Comparison of ENCODE assay signal across 29 mouse cellular contexts in the genomic region with DNA sequence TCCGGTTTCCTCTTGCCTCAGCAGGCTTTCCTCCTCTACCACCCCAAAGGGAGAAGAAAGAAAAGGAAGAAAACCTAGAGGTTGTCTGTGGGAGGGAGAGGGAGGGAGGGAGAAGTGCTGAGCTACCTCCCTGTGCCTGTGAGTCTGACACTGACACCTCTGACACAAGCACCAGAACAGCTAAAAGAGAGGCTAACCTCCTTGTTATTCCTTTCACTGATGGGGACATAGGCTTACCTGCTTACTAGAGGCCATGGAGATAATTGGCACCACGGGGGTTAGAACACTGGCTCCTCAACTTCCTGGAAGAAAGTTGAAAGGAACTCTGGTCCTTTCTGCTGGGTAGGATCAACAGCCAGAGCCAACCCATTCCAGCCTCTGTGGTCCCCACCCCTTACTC. TPM values are rescaled to one million over a fixed set of nuclear protein-coding genes. Genes with fewer than 3 reads are reported as not detected.
DNase-seq lines count a peak whose midpoint lies in the region; ATAC-seq lines count a peak whose summit lies in the region.
"Had no signal": no experiment of that assay in that cellular context is flagged by ENCODE, and none has a peak within 500 bp of the region (broad histone marks: within the 10 kb centered on the region; RNA-seq: fewer than 3 reads in every experiment).

No protein-coding gene starts in this region.

- WGBS in limb, embryonic 11.5 days: 28% methylated on average over 2 of the region's 2 CpGs

- no peak for ATAC-seq in limb, embryonic 11.5 days (ENCODE audit: insufficient number of reproducible peaks, low FRiP score, low TSS enrichment, low read depth)
- ATAC-seq: activated CD4-positive, CD25-positive, alpha-beta regulatory T cell, adult 4 months; CD4-positive, CD25-positive, alpha-beta regulatory T cell, adult 4 months; intestine, embryonic 15.5 days; Patski had no signal

- H3K4me1 ChIP-seq in limb, embryonic 11.5 days (ENCODE audit: control insufficient read depth, insufficient read depth, low read length): peaks cover 5% of the 10 kb centered on the region; the same call in 1 of the 2 replicates

- no peak overlapping the region for H3K4me2 ChIP-seq in limb, embryonic 11.5 days (ENCODE audit: low read depth, severe bottlenecking)

- no peak overlapping the region for H3K27ac ChIP-seq in limb, embryonic 11.5 days (replicated peaks; ENCODE audit: low read depth, low read length)
- H3K27ac ChIP-seq: embryonic facial prominence, embryonic 10.5 days; forebrain, embryonic 12.5 days; forebrain, embryonic 15.5 days; heart, embryonic 13.5 days; hindbrain, embryonic 12.5 days; intestine, embryonic 15.5 days had no signal

- H3K9ac ChIP-seq in limb, embryonic 11.5 days (ENCODE audit: low read length): no peak overlapping the region
- H3K9ac ChIP-seq: embryonic facial prominence, embryonic 13.5 days; forebrain, embryonic 12.5 days; forebrain, embryonic 15.5 days; hindbrain, embryonic 12.5 days; intestine, embryonic 15.5 days had no signal

- peaks cover 49% of the 10 kb centered on the region for H3K27me3 ChIP-seq in limb, embryonic 11.5 days (ENCODE audit: control insufficient read depth, insufficient read depth, low read length)
- H3K27me3 ChIP-seq: Patski had no signal

- DNase-seq in kidney, postnatal 10 days: peak; percentile 1
- no peak for DNase-seq in kidney, postnatal 25 days
- DNase-seq in ES-CJ7 (ENCODE audit: low read depth, low spot score) (peak; percentile 42), ZHBTc4 (ENCODE audit: low read depth, low spot score) (peak; percentile 43)
- peak; percentile 19 for DNase-seq in limb, embryonic 11.5 days (ENCODE audit: low spot score)
- DNase-seq in retina, postnatal 1 day: no peak
- DNase-seq in c-Kit-positive CD71-positive TER-119-positive erythroid progenitor cells, embryonic 14.5 days (ENCODE audit: low spot score): no peak
- no peak for DNase-seq in right cerebral cortex, postnatal 14 days
- DNase-seq: adrenal gland, adult 8-10 months; adrenal gland, postnatal 36 days; cerebellum, adult 11 months; cerebellum, adult 2 months; cerebellum, adult 9-11 months; cerebellum, postnatal 25 days; embryo, embryonic 11 days; gastrocnemius, postnatal 25 days had no signal

- no peaks in the 10 kb centered on the region for H3K9me3 ChIP-seq in limb, embryonic 11.5 days (ENCODE audit: control insufficient read depth, low read length)
- H3K9me3 ChIP-seq: embryonic facial prominence, embryonic 10.5 days; embryonic facial prominence, embryonic 13.5 days; forebrain, embryonic 12.5 days; forebrain, embryonic 15.5 days; heart, embryonic 13.5 days; hindbrain, embryonic 12.5 days; intestine, embryonic 15.5 days had no signal

- no peaks in the 10 kb centered on the region for H3K36me3 ChIP-seq in limb, embryonic 11.5 days (ENCODE audit: control insufficient read depth, insufficient read depth, low read length)
- H3K36me3 ChIP-seq: embryonic facial prominence, embryonic 10.5 days; embryonic facial prominence, embryonic 13.5 days; forebrain, embryonic 12.5 days; forebrain, embryonic 15.5 days; G1E; heart, embryonic 13.5 days; hindbrain, embryonic 12.5 days; intestine, embryonic 15.5 days had no signal

- H3K4me3 ChIP-seq in limb, embryonic 11.5 days (ENCODE audit: low read depth, low read length): no peak overlapping the region
- H3K4me3 ChIP-seq: erythroblast, embryonic 14.5 days; forebrain, embryonic 12.5 days had no signal

RNA-seq across cellular contexts. Expression of a gene that starts 1.4 kb away (rescaled TPM):
- 0.97 and 1.2 TPM in 2 replicates for polyA plus RNA-seq in limb, embryonic 11.5 days (2014; fragmentation: Nextera tagmentation; extraction: Ambion mirVana)
- polyA plus RNA-seq: activated CD4-positive, CD25-positive, alpha-beta regulatory T cell, adult 4 months; C2C12; CD4-positive, CD25-positive, alpha-beta regulatory T cell, adult 4 months; erythroblast, embryonic 14.5 days; G1E had no signal

Comparison
In these comparisons a context has a peak if more than half of its experiments do, and no peak if none do; other contexts are left out.
1. DNase-seq: peak in kidney, postnatal 10 days (single experiment), ES-CJ7 (single experiment), ZHBTc4 (single experiment) and limb, embryonic 11.5 days (single experiment); none in kidney, postnatal 25 days (0 of 2), retina, postnatal 1 day (single experiment), c-Kit-positive CD71-positive TER-119-positive erythroid progenitor cells, embryonic 14.5 days (single experiment) and right cerebral cortex, postnatal 14 days (single experiment).